Mouse (Mus musculus) spleen, postnatal 10 days (tissue): ENCODE results near the gene Arl4d.
"Not testable (repeated sequence)": the region's sequence is repeated elsewhere in the genome, so short reads cannot be mapped to it uniquely, and the experiment has no call there.

ENCODE experiments used
- DNase-seq, 2 experiments: peaks; one replicate each; pipeline ENCODE4 v3.0.0; 2021 to 2022; ENCODE audit warnings: low spot score in 2 of 2

Arl4d gene

DNA sequence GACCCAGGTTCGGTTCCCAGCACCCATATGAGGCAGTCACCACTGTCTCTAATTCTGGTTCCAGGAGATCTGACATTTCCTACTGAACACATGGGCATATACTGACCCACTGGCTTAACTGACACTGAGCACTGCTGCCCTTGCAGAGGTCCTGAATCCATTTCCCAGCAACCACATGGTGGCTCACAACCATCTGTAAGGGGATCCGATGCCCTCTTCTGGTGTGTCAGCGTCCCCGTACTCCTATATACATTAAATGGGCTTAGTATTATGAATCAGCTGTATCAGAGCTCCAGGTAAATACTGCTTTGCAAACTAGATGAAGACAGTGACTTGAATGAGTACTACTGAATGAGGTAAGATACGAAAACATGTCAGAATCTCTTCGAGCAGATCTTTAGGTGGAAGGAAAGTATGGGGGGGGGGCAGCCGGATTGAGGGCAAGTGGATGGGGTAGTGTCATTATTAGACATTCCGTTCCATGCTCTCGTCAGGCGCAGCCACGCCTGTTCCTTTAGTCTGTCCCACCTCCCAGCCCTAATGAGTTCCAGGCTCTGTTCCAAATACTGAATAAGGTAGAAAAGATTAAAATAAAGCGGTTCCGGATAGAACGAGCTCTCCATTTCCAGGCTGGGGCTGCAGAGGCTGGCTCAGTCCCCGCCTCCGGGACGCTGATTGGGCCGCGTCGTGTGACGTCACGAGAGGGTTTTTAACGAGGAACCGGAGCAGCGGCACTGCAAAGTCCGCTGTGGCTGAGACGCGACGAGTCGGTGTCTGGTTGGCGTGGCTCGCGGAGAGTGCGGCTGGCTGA, at the start of gene Arl4d:
TSS of gene Arl4d (plus strand) at position 717 of the 811 bp plus-strand sequence.
- DNase-seq, result peak; percentile 90 to 96

DNA sequence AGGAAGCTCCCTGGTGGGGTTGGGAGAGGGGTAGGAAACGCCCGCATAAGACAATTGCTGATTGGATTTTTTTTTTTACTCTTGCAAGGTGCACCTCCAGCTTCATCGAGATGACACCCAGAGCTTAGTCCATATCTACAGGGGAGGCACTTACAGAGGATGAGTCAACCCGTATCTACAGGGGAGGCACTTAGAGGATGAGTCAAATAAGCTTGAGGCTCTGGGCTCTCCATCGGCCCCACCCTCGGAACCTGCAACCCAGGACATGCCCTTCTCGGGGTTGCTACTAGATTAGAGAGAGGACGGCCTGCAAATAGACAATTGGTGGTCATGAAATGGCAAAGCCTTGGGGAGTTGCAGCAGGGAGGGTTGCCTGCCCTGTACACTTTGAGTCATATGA, 49.2 kb upstream of the Arl4d start:
- DNase-seq, result no peak

DNA sequence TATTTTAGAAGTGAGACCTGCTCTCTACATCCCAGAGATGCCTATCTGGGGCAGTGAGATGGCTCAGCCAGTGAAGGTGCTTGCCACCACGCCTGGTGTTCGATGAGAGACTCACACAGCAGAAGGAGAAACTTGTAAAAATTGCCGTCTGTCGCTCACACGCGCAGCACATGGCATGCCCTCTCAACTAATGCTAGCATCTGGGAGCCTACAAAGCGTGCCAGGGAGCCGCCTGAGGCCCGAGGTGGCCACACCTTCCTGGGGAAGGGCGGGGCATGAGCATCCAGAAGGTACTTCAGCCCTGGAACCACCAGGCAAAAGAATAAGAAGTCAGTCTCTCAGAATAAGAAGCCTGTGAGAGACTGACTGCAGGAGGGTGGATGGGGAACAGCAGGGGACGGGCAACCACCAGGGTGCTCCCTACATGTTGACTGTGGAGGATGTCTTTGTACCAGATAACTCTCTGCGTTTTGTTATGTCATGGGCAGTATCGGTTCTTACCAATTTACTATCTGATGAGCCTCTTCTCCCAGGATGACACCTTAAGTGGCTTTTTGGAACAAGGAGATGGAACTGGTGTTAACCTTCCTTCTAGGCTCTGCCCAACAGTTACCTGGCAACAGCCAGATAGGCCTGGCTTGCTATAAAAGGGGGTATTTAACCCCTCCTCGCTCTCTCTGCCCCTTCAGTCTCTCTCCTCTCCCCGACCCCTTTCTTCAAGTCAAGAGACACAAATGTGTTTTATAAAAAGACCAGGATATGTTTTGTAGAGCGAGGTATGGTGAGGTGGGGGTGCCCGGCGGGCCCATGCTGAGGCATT, 48.2 kb upstream of the Arl4d start:
- DNase-seq, result peak in 1 of 2 experiments; percentile 31

DNA sequence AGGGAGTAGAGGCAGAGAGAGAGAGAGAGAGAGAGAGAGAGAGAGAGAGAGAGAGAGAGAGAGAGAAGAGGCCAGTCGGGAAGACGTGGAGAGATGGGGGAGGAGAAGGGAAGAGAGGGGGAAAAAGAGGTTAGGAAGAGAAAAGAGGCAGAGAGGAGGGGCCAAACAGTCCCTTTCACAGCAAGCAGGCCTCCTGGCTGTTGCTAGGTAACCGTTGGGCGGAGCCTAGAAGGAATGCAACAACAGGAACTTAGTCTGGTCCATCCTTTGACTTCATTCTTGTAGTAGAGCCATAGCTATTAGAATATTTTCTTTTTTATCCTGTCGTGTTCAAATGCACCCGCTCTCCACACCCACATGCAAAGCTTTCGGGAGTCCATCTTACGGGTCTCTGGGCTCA, 47.5 kb upstream of the Arl4d start:
- peak in 1 of 2 experiments; percentile 68 for DNase-seq

DNA sequence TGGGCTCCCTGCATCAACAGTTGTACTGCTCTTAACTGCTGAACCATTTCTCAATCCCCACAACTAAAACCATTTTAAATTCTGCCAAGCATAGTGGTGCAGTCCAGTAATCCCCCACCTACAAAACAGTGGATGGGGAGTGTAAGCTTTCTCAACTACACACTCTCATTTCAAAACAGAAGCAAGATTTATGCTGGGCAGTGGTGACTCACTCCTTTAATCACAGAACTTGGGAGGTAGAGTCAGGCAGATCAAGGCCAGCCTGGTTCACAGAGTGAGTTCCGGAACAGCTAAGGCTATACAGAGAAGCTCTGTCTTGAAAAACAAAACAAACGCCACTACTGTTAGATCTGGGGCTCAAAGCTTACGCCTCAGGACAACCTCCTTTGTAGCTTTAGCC, 46.7 kb upstream of the Arl4d start:
- no peak for DNase-seq

DNA sequence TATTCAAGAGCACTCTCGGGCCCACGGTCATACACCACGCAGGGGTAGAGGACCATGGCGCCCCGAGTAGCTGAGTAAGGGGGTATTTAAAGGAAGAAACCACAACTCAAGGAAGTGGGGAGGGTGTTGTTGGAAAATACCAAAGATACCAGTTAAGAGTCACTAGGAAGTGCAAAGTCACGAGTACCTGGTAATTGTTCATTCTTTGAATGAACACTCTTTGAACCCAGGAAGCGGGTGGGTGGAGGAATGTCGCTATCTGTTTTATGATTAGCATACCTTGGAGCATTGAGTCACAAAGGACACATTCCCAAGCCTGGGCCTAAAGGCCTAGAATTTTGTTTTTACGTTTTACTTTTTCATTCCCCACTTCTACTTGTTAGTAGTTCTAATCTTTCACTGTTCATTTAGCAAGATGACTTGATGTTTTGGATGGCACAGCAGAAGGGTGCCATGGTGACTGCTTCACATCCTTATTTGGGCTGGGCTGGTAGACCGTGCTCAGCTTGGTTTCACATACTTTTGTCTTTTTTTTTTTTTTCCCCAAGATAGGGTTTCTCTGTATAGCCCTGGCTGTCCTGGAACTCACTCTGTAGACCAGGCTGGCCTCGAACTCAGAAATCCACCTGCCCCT, 45.2 kb upstream of the Arl4d start:
- DNase-seq, result not testable (repeated sequence)

DNA sequence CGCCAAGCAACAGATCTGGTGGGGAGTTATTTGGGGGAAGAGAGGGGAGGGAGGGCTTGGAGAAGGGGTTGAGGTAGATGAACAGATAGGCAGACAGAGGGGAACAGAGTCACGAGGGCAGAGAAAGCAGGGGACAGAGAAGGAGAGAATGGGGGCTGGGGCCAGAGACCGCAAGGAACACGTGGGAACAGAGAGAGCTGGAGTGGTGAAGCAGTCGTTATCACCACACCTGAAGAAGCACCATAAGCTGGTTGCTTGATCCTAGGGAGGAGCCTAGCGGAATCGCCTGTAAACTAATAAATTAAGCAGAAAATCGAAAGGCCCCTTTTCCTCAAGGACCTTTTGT, 38.7 kb upstream of the Arl4d start:
- DNase-seq, result no peak

DNA sequence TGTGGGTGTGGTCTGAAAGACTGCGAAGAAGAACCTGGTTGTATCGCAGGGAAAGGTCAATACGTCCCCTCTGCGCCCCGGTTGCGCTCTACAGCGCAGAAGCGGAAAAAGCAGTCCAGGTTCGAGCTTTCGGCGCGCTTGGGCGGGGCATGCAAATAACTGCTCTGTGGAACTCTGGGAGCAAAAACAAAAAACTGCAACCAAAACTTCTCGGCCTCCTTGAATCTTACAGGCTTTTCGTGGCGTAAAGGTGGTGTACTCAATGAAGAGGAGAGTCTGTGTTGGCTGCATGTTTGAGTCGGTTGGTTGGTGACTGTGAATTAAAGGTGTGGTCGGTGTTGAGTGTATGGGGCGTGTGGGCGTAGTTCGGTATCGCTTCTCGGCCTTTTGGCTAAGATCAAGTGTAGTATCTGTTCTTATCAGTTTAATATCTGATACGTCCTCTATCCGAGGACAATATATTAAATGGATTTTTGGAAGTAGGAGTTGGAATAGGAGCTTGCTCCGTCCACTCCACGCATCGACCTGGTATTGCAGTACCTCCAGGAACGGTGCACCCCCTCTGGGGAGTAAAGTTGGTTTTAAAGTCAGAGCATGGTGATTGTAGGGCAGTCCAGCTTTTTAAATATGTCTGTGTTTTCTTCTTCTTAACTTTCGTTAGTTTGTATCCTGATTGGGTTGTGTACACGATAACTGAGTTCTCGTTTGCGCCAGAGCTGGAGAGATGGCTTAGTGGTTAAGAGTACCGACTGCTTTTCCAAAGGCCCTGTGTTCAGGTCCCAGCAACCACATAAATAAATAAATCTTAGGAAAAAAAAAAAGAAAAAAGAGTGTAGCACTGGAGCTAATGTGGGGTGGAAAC, 38.1 kb upstream of the Arl4d start, which contains the start of gene Rdm1:
TSS of gene Rdm1 (plus strand) at position 201 of the 862 bp plus-strand sequence.
- peak; percentile 72 to 87 for DNase-seq

DNA sequence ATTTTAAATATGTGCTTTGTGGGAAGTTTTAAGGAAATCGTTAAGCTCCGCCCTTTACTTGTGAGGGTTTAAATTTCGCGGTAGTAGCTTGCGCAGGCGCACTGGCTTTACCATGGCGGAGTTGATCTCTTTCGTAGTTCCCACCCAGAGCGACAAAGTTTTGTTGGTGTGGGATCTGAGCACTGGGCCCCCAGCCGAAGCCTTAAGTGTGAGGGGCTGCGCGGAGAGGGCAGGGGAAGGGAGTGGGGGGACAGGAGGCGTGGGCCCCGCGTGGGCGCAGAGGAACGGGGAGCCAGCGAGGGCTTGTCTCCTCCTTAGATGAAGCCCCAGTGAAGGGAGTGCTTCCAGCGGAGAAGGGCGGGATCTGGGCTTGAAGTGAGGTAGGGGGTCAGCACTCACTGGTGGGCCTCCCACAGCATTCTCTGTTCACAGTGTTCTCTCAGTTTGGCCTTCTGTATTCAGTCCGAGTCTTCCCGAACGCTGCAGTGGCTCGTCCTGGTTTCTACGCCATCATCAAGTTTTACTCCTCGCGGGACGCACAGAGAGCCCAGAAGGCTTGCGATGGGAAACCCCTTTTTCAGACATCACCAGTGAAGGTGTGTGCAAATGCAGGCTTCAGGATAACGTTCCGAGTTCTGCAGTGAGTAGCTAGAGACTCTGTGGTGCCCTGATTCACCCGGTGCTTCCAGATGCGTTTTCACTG, 37.3 kb upstream of the Arl4d start:
- peak; percentile 84 to 91 for DNase-seq

DNA sequence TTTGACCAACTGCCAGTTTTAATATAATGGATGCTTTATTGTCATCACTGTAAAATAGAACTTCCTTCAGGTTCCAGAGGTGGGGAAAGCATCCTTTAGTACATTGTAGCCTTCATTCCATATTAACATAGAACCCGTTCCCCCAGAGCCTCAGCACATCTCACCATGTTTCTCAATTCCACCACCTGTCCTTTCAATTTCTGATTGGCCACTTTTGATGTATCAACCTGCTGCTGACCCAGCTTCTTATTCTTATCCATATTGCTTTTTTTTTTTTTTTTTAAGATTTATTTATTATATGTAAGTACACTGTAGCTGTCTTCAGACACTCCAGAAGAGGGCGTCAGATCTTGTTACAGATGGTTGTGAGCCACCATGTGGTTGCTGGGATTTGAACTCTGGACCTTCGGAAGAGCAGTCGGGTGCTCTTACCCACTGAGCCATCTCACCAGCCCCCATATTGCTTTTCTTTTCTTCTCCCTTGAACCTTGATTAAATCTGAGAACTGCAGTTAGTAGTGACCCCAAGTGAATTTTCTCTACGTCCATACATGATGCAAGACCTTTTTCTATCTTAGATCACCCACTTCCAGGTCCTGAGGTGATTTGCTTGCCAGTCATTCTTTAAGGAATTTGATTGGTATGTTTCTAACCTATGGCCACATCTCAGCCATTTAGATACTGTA, 36.5 kb upstream of the Arl4d start:
- not testable (repeated sequence) for DNase-seq

DNA sequence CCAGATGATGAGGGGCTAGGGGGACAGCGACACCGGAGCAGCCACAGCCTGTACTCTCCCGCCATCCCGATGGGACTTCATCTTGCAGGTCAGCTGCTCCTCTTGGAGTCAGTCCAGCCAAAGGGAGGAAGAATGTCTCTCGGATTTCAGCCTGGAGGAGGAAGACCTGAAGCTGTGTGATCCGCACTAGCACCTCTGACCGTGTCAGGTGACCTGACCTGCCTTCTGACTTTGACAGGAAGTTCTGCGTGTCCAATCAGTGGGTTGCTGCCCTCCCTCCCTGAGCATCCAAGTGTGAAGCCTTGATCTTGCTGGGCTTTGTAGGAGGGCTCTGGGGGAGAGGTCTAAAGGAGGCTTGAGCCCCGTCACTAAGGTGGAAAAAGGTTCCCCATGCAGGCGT, 29.7 kb upstream of the Arl4d start:
- no peak for DNase-seq

DNA sequence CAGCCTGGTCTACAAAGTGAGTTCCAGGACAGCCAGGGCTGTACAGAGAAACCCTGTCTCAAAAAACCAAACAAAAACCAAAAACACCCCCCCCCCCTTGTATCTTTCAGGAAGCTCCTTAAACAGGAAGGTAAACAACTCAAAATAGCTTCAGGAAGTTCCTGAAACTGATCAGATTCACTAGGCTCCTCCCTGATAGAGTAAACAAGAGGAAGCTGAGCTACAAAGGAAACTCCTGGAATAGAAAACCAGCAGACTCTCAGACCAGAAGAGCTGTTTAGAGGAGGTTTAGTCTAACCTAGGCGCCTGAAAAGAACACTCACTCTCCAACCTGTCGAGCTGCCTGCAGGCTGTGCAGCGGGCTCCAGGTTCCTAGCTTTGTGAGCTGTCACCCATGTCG, 25.6 kb upstream of the Arl4d start:
- no peak for DNase-seq

DNA sequence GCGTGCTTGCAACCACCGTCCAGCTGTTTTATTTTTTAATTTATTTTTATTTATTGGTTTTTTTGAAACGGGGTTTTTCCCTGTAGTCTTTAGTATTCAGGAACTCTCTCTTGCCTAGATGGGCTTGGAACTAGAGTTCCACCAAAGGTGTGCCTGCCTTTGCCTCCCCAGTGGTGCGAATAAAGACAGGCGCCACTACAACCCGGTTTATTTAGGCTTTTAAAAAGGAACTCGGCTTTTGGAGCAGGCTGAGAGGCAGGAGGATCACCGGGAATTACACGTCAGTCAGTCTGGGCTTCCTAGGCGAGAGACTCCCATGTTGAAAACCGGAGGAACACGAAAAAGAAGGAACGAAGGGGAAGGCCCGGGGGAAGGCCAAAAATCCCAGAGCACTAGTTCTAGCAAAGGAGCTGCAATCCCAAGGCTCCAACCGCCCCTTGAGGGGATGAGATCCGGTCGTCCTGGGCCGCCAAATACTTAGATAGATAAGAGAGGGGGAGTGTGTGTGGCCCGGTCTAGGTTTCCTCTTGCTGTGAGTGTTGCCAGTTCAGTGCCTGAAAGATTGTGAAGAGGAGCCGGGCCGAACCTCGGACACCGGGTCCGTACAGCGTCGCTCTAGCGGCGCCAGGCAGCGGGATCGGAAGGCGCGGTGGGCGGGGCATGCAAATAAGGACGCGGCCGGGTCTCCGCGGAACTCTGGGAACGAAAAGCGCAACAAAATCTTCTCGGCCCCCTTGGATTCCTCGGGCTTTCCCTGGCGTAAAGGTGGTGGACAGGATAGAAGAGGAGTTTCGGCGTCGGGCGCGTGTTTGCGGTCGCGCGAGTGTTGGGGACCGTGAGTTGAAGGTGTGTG, 24.3 kb upstream of the Arl4d start:
- DNase-seq, result peak; percentile 72 to 84

DNA sequence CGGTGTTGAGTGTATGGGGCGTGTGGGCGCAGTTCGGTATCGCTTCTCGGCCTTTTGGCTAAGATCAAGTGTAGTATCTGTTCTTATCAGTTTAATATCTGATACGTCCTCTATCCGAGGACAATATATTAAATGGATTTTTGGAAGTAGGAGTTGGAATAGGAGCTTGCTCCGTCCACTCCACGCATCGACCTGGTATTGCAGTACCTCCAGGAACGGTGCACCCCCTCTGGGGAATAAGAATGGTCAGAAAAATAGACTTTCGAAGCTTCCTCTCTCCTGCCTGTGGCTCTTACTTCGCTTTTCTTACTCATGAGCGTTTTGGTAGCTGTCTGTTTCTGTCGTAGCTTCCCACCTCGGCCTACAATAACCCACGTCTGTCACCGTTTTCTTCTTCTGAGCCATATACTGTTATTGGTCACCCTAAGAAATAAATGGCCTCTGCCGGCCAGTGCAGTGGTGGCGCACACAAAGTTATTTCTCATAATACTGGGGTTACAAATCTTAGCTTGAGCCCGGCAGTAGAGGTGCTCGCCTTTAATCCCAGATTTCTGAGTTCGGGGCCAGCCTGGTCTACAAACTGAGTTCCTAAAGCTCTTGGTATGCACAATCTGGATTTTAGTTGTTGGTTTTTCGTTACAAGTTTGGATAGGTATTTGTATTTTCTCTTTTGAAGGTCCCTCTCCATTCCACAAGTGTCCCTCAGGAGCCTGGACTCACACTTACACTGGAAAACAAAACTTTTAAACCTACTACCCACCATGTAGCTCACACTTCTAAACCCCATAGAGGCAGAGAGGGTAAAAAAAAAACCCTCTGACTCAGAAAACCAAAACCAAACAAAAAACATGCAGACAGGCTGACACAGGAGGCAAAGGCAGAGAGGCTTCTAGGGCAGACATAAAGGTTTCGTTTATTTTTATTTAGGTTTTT, 23.4 kb upstream of the Arl4d start:
- peak in 1 of 2 experiments; percentile 39 for DNase-seq

DNA sequence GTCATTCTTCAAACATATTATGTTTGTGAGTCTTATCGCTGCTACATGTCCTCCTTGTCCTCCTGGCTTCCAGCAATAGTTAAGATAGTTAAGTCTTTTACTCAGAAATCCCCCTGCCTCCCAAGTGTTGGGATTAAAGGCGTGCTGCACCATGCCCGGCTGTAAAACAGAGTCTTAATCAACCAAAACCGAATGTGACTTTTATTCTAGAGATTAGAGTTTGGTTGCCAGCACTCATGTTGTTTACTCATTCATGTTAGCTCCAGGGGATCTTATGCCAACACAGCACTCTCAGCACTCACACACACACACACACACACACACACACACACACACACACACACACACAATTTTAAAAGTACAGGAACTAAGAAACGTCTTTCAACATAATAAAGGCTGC, 22.4 kb upstream of the Arl4d start:
- no peak for DNase-seq

DNA sequence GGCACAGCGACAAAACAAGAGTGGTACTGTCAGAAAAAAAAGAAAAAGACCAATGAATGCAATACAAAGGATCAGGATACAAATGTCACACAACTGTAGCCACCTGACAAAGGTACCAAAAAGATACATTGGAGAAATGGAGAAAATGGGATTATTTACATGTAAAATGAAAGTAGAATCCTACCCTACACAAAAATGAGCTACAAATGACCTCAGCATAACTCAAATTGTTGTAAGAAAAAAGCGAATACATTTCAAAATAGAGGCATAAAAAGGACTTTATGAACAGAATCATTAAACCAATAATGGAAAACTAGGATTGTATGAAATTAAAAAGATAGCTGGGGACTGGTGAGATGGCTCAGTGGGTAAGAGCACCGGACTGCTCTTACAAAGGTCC, 20.8 kb upstream of the Arl4d start:
- no peak for DNase-seq

DNA sequence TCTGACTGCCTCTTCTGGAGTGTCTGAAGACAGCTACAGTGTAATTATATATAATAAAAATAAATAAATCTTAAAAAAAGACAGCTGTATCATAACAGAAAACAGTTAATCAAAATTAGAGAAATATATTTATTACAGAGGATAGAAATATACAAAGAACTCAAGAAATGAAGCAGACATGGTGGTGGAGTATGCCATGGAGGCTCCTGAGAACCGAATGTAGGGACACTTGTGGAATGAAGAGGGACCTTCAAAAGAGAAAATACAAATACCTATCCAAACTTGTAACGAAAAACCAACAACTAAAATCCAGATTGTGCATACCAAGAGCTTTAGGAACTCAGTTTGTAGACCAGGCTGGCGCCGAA, 20.3 kb upstream of the Arl4d start:
- not testable (repeated sequence) for DNase-seq
